Mouse (Mus musculus) cortical plate, adult 2 months (tissue): ENCODE data around the gene Aak1.

Experiments used
- CTCF ChIP-seq: fragments of 200-500 bp; IDR thresholded peaks from 2 replicates; pipeline ENCODE4 v1.5.1; 2011; ENCODE audit warnings: mild to moderate bottlenecking, control low read depth, low read length; ENCODE audit not compliant: insufficient read depth; ENCODE audit errors: extremely low read depth
- POLR2A ChIP-seq: fragments of 200-500 bp; IDR thresholded peaks from 2 replicates; pipeline ENCODE4 v1.6.1; 2011; ENCODE audit warnings: mild to moderate bottlenecking, low read length, control low read depth; ENCODE audit not compliant: insufficient read depth; ENCODE audit errors: extremely low read depth

DNA sequence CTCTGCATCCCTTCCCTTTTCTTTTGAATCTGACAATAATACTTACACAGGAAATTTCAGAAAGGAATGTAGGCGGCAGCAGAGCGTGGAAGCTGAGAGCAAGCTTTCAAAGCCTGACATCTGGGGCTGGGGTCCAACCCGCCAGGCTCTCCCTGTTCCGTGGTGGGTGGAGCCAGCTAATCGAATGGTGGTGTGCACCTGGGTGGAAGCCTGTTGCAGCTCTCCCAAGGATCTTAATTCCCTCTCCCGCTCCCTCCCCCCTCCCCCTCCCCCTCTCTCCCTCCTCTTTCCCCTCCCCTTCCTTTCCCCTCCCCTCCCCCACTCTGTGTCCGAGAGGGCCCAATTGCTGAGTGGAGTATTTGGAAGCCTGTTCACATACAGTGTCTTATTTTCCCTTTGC lies 33.9 kb upstream of the Aak1 start:
- TF ChIP-seq CTCF (no peak), POLR2A (no peak)
